Mouse (Mus musculus): Measurements from ENCODE around the gene Plcd3. TPM values are rescaled to one million over a fixed set of nuclear protein-coding genes. Genes with fewer than 3 reads are reported as not detected.

Gene Plcd3
- total and polyA plus RNA-seq, 2 experiments = 1.0 to 2.0 TPM

- no peak for DNase-seq (ENCODE audit: extremely low read depth, low read depth, low spot score)
- WGBS = 64% methylated on average over 5 of the region's 5 CpGs
- no peaks in the 10 kb centered on the region for H3K27me3 ChIP-seq (ENCODE audit: control insufficient read depth, insufficient read depth, low read length)
- peaks cover 2% of the 10 kb centered on the region; the same call in 1 of the 2 replicates for H3K4me1 ChIP-seq (ENCODE audit: control insufficient read depth, insufficient read depth, low read length)
- no peaks in the 10 kb centered on the region for H3K36me3 ChIP-seq (ENCODE audit: control insufficient read depth, insufficient read depth, low read length)
- TF ChIP-seq POLR2A (IDR thresholded peaks at IDR 0.05; ENCODE audit: extremely low read depth, insufficient read depth, low read length) (no peak), CTCF (IDR thresholded peaks at IDR 0.05; ENCODE audit: low read depth, low read length) (no peak)
- H3K4me3 ChIP-seq (ENCODE audit: insufficient read depth, low read depth, low read length) = no peak overlapping the region
- no peak overlapping the region for H3K9ac ChIP-seq (ENCODE audit: low read depth, low read length)
- H3K27ac ChIP-seq (replicated peaks; ENCODE audit: insufficient read depth, low read depth, low read length) = no peak overlapping the region
- H3K79me2 ChIP-seq (ENCODE audit: control insufficient read depth, insufficient read depth, low read length) = no peaks in the 10 kb centered on the region; the same call in 1 of the 2 replicates
These were observed 18.9 kb upstream of the Plcd3 start for GRCm38 (mm10) chr11:103120315-103120714.

GRCm38 (mm10) chr11:103119609-103120008 is 18.2 kb upstream of the Plcd3 start:
- Histone ChIP-seq H3K9ac (ENCODE audit: low read depth, low read length) (no peak overlapping the region), H3K27me3 (ENCODE audit: control insufficient read depth, insufficient read depth, low read length) (no peaks in the 10 kb centered on the region), H3K4me1 (ENCODE audit: control insufficient read depth, insufficient read depth, low read length) (peaks cover 5% of the 10 kb centered on the region), H3K27ac (replicated peaks; ENCODE audit: insufficient read depth, low read depth, low read length) (no peak overlapping the region), H3K4me3 (ENCODE audit: insufficient read depth, low read depth, low read length) (no peak overlapping the region), H3K36me3 (ENCODE audit: control insufficient read depth, insufficient read depth, low read length) (no peaks in the 10 kb centered on the region), H3K79me2 (ENCODE audit: control insufficient read depth, insufficient read depth, low read length) (no peaks in the 10 kb centered on the region; the same call in 1 of the 2 replicates)
- no peak for DNase-seq (ENCODE audit: extremely low read depth, low read depth, low spot score)
- TF ChIP-seq CTCF (IDR thresholded peaks at IDR 0.05; ENCODE audit: low read depth, low read length) (peak; percentile 37; the same call in 1 of the 2 replicates), POLR2A (IDR thresholded peaks at IDR 0.05; ENCODE audit: extremely low read depth, insufficient read depth, low read length) (no peak)
- WGBS = 41% methylated on average over 5 of the region's 5 CpGs

GRCm38 (mm10) chr11:103118866-103119265 is 17.4 kb upstream of the Plcd3 start:
- Histone ChIP-seq H3K4me3 (ENCODE audit: insufficient read depth, low read depth, low read length) (no peak overlapping the region), H3K27ac (replicated peaks; ENCODE audit: insufficient read depth, low read depth, low read length) (no peak overlapping the region), H3K4me1 (ENCODE audit: control insufficient read depth, insufficient read depth, low read length) (peaks cover 8% of the 10 kb centered on the region), H3K36me3 (ENCODE audit: control insufficient read depth, insufficient read depth, low read length) (no peaks in the 10 kb centered on the region), H3K79me2 (ENCODE audit: control insufficient read depth, insufficient read depth, low read length) (no peaks in the 10 kb centered on the region; the same call in 1 of the 2 replicates), H3K9ac (ENCODE audit: low read depth, low read length) (no peak overlapping the region), H3K27me3 (ENCODE audit: control insufficient read depth, insufficient read depth, low read length) (no peaks in the 10 kb centered on the region)
- DNase-seq (ENCODE audit: extremely low read depth, low read depth, low spot score) = no peak
- TF ChIP-seq POLR2A (IDR thresholded peaks at IDR 0.05; ENCODE audit: extremely low read depth, insufficient read depth, low read length) = no peak
- TF ChIP-seq CTCF (IDR thresholded peaks at IDR 0.05; ENCODE audit: low read depth, low read length) = no peak
- WGBS = 68% methylated on average over 2 of the region's 2 CpGs

- no peak for TF ChIP-seq CTCF (IDR thresholded peaks at IDR 0.05; ENCODE audit: low read depth, low read length)
- no peaks in the 10 kb centered on the region for H3K27me3 ChIP-seq (ENCODE audit: control insufficient read depth, insufficient read depth, low read length)
- peak overlapping the region; percentile 69 for H3K27ac ChIP-seq (replicated peaks; ENCODE audit: insufficient read depth, low read depth, low read length)
- H3K4me3 ChIP-seq (ENCODE audit: insufficient read depth, low read depth, low read length) = peak overlapping the region; percentile 93
- WGBS = under 1% methylated on average over 38 of the region's 38 CpGs
- peak overlapping the region; percentile 83 for H3K9ac ChIP-seq (ENCODE audit: low read depth, low read length)
- no peaks in the 10 kb centered on the region for H3K36me3 ChIP-seq (ENCODE audit: control insufficient read depth, insufficient read depth, low read length)
- no peak for DNase-seq (ENCODE audit: extremely low read depth, low read depth, low spot score)
- H3K79me2 ChIP-seq (ENCODE audit: control insufficient read depth, insufficient read depth, low read length) = no peaks in the 10 kb centered on the region; the same call in 1 of the 2 replicates
- H3K4me1 ChIP-seq (ENCODE audit: control insufficient read depth, insufficient read depth, low read length) = peaks cover 10% of the 10 kb centered on the region
These were observed 16.1 kb upstream of the Plcd3 start for GRCm38 (mm10) chr11:103117591-103118009.

- Histone ChIP-seq H3K27me3 (ENCODE audit: control insufficient read depth, insufficient read depth, low read length) (no peaks in the 10 kb centered on the region), H3K27ac (replicated peaks; ENCODE audit: insufficient read depth, low read depth, low read length) (peak overlapping the region; percentile 69), H3K4me3 (ENCODE audit: insufficient read depth, low read depth, low read length) (peak overlapping the region; percentile 93), H3K79me2 (ENCODE audit: control insufficient read depth, insufficient read depth, low read length) (no peaks in the 10 kb centered on the region; the same call in 1 of the 2 replicates), H3K4me1 (ENCODE audit: control insufficient read depth, insufficient read depth, low read length) (peaks cover 12% of the 10 kb centered on the region), H3K9ac (ENCODE audit: low read depth, low read length) (peak overlapping the region; percentile 83), H3K36me3 (ENCODE audit: control insufficient read depth, insufficient read depth, low read length) (no peaks in the 10 kb centered on the region)
- TF ChIP-seq POLR2A (IDR thresholded peaks at IDR 0.05; ENCODE audit: extremely low read depth, insufficient read depth, low read length) (no peak), CTCF (IDR thresholded peaks at IDR 0.05; ENCODE audit: low read depth, low read length) (peak; percentile 80)
- peak; percentile 63 for DNase-seq (ENCODE audit: extremely low read depth, low read depth, low spot score)
- WGBS = under 1% methylated on average over 35 of the region's 35 CpGs
These were observed 15.6 kb upstream of the Plcd3 start for GRCm38 (mm10) chr11:103116959-103117590.
